Mouse (Mus musculus) granulocyte monocyte progenitor cell, adult 5-6 weeks (primary cell): ENCODE measurements around the gene Ankrd13b. TPM values are rescaled to one million over a fixed set of nuclear protein-coding genes. Genes with fewer than 3 reads are reported as not detected.

Experiments
- ATAC-seq: replicated peaks from 2 replicates; pipeline ENCODE4 v1.8.0; 2016; ENCODE audit warnings: mild to moderate bottlenecking, moderate TSS enrichment, inconsistent platforms; ENCODE audit not compliant: poor library complexity, severe bottlenecking
- total RNA-seq, 2 experiments: library from RNA; stranded (forward) in 1 of 2; stranded (reverse) in 1 of 2; fragments of 200-712, 200-1000 nt in 1 of 2; fragments of >200 nt in 1 of 2; fragmentation: Nextera tagmentation in 1 of 2; gene quantifications; 2 replicates each; pipeline ENCODE4 v1.2.3; 2014 to 2017

Gene Ankrd13b
- total RNA-seq, 2 experiments from 2014 or later, result 3.1 to 20.0 TPM

DNA sequence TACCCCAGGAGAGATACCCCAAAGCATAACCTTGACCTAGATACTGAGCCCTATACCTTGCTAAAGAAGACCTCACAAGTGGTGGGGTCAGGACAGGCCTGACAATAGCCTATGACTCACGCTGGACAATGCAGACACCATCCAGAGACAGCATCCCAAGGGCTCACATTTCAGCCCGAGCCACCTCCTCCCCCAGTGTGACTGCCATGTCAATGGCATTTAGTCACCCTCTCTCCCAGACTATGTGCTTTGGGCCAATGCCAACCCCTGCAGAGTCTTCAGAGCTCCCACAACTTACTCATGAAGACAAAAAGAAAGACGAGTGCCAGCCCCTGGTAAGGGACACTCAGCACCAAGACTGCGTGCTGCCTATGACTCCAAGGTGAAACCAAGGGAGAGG is 24.8 kb downstream of the Ankrd13b start:
- ATAC-seq, result no peak

DNA sequence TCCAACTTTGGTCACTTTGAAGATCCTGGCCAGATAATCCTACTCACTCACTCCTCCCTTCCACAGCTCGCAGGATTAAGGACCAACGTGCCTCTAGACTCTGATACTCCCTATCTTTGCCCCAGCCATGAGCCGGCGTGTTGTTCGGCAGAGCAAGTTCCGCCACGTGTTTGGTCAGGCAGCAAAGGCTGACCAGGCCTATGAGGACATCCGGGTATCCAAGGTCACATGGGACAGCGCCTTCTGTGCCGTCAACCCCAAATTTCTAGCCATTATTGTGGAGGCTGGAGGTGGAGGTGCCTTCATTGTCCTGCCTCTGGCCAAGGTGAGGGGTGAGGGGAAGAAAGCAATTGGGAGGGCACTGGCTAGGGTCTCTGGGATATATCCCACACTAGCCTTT is 25.7 kb downstream of the Ankrd13b start:
- ATAC-seq, result no peak

DNA sequence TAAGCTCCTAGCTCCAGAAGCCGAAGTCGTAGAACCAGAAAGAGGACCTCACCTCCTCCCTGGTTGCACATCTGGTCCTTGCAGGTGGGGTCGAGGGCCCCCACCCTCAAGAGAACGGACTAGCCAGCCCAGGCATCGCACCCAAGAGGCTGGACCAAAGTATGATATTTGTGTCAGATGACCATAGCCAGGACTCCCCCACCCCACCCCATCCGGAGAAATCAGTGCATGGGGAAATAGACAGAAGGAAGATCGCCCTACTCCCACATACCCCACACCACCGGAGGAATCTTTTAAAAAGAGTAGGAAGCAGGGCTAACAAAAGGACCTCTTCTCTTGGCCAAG is 26.4 kb downstream of the Ankrd13b start:
- ATAC-seq, result no peak

DNA sequence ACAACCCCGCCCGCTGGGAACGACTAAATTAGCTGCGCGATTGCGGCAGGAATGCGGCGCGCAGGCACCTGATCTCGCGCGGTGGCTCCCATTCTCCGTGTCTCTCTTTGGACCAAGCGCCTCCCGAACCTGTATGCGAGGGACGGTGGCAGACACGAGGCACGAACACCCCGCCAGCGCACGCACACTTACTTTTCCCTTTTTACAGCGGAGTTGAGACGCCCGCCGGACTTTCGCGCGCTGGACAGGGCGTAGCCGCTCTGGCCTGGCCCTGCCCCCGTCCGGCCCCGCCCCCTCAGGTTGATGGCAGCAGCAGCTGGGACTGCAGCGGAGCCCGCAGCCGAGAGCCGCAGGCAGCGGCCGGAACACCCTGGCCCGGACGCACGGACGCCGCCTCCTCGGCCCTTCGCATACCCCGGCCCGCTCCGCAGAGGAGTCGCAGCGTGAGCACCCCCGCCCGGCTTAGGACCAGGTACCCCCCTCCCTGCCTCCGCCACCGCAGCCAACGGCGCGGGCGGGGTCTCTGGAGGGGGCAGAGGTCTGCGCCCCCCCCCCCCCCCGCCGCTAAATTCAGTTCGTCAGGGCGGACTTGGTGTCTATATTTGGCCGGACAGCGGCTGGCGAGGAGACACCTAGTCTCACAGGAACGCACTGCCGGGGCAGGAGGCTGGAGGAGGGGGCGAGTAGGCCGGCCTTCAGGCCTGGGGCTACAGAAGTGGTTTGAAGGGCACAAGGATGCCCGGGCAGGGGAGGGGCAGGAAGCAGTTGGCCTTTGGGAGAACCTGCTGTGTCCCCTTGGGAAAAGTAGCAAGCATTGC is 27.0 kb downstream of the Ankrd13b start, which contains the start of gene Coro6:
Coro6 (plus strand) TSS at position 129 of the 818 bp plus-strand sequence.
- ATAC-seq, result peak; percentile 66

DNA sequence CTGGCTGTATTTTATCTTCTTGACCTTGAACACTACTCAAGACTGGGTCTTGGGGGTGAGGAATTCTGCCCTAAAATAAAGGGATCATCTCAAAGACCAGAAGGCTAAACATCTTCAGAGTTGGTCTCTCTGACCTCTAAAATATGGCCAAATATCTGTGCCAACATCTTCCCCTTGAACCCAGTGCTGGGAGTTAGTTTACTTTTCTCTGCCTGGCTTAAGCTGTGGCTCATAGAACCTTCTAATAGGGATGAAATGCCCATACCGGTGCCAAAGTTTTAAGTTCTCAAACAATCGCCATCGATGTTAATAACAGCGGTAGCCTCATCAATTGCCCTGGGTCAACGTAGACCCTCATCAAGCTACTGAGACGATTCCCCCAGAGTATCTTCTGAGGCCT is 27.6 kb downstream of the Ankrd13b start:
- ATAC-seq, result no peak

DNA sequence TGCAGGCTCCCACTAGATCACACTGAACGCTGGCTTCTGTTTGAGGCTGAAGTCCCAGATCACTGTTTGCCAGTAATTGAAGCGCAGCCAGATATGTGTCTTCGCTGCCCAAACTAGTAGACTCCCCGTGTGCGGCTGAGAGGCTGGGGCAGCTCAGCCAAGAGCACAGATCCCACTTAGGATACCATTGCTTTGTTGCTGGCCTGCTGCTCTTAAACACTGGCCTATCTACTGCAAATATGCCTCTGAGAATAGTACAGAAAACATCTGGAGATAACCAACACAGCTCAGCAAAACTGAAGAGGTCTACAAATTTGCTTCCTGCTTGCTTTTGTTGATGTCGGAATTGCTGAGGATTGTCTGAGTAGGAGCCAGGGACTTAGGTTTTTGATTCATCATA is 32.6 kb downstream of the Ankrd13b start:
- ATAC-seq, result no peak

DNA sequence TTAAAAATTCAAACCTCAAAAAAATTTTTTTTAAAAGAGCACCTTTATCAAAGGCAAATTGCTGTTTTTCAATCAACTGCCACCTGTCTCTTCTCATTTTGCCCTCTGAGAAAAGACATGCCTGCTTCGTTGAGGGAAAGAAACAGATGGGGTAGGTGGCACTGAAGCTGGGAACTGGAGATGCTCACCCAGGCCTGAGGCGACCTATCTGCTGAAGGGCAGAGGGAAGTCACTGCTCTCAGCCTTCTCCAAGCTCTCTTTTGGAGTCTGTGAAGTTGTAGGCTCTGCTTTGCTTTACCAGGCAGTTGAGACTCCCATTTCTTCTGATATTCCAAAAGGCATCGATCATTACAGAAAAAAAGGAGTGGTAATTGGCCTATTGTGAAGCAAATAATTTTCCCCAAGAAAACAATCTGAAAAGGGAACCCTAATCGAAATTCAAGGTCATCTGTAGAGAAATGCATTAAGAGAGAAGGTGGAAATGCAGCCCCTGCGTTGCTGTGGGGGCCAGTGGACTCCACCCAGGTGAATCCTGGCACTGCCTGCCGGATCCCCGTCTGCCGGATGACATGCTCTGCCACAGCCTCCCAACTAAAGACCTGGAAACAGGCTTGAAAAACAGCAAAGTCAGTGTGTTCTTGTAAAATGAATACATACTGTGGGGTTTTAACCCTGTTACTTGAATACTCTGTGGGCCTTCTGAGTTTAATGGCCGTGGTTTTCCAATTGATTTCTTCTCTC is 33.5 kb downstream of the Ankrd13b start:
- ATAC-seq, result no peak

DNA sequence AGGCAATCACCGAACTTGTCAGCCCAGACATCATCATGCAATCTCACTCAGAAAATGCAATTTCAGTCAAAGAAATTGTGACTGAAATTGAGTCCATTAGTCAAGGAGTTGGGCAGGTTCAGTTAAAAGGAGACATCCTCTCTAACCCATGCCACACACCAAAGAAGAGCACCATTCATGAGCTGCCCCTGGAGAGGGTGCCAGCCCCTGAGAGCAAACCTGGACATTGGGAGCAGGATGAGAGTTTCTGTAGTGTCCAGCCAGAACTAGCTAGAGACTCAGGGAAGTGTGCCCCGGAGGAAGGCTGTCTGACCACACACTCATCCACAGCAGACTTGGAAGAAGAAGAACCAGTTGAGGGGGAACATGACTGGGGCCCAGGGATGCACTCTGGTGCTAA is 36.1 kb downstream of the Ankrd13b start:
- no peak for ATAC-seq

DNA sequence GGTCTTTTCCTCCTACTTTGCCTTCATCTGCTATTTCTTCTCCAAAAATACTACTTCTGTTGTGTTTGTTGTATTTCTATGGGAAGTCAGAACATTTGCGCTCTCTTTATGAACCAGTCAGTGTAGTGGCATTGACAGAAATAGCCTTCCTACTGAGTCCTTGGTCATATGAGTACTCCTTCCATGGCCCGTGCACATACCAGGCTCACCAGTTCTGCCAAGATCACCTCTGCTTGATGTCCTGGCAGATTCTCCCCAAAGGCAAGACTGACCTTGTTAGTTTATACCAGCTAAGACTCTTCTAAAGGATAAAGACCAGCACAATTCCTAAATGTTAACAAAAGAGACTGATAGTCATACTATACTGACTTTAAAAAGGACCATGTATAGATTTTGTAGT is 37.8 kb downstream of the Ankrd13b start:
- no peak for ATAC-seq

DNA sequence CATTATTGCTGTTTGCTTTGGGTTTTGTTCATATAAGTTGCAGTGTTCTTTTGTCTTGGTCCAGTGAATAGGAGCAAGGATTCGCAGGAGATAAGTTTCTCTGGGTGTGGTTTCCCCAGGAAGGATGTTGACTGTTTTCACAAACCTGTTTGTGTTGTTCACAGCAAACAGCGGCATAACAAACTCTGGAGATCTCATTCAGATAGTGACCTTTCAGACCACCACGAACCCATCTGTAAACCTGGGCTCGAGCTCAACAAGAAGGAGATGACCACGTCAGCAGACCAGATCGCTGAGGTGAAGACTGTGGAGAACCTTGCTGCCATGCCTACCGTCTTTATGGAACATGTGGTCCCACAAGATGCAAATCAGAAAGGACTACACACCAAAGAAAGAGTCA is 40.3 kb downstream of the Ankrd13b start:
- no peak for ATAC-seq

DNA sequence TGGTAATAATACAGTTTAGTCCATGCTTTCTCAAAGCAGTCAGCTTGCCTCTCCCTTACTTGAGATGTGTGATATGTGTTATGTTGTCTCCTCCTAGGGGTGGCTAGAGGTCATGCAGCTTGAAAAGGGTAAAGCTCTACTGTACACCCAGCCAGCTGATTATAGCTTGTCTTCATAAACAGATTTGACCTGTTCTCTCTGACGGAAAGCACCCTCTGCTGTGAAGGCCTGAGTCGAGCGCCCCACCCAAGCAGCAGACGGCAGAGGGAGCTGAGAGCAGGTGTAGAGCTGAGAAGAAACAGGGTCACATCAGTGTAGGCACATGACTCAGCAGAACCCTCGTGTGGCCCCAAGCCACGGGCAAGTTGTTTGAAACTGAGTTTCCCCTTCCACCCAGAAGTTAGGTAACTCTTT is 42.8 kb downstream of the Ankrd13b start:
- peak; percentile 30 for ATAC-seq

DNA sequence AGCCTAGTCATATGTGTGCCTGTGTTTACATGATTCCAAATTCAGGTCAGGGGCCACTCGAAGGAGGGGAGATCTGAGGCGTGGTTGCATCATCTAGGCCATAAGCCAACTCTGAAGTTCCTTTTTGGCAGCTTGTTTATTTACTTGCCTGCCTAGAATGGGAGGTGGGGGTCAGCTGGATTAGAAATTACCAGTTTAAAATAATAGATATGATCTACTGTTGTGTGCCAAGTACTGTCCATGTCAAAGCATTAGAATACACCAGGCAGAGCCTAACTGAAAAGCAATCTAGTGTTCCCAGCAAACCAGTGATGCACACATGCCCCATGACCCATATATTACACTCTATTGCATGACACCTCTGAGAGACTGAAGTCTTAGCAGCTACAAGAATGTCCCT is 44.5 kb downstream of the Ankrd13b start:
- ATAC-seq, result no peak

DNA sequence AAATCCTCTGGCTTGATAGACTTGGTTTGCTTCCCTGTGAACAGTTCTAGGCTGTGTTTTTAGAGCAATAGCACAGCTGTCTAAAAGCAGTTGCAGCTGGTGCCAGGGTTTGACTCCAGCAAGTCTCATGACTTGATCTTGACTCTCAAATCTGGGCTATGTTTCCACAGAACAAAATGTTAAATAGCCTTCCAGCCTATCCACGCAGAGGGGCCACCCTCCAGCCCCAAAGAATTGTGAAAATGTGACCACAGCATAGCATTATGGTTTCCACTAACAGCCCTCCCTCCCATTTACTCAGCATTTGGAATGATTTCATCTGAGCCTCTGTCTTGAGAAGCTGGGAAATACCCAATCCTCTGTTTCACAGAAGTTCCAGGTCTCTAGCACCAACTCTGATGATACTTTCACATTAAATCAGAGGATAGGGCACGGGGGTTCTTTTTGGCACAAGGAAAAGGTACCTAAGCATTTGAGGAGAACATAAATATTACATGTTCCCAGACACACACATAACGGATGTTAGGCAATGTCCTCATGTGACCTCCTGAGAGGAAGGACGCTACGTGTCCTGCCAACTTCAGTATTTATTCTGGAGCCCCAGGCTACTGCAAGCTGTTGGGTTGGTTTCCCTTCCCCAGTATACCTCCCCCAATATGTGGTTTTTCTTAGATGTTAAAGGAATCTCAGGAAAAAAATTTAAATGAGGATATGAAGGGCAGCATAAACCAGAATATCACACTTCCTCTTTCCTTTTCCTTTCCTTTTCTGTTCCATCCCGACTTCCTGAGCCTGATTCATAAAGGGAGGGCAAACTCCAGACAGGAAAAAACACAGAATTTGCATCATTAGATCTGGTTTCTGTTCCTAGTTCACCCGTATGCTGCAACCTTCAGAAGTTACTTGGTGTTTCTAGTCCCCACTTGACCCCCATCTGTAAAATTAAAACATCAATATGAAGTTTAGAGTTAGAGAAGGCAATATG is 47.0 kb downstream of the Ankrd13b start:
- ATAC-seq, result peak; percentile 74

DNA sequence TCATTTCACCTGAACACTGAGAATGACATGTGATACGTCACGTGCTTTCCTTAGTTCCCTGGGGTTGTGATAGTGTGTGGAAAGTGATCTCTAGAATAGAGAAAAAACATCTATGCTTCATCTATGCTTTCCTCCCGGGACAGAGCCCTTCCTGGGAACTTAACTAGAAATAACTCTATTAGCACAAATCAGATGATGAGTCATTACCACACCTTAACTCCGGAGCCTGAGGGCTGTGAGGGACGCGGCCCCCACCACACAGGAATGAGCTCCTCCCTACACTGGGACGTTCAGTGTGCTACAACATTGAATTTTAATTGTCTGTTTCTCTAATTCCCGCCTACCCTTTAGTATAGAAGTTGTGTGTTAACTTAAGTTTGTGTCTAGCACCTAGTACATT is 48.5 kb downstream of the Ankrd13b start:
- ATAC-seq, result no peak

DNA sequence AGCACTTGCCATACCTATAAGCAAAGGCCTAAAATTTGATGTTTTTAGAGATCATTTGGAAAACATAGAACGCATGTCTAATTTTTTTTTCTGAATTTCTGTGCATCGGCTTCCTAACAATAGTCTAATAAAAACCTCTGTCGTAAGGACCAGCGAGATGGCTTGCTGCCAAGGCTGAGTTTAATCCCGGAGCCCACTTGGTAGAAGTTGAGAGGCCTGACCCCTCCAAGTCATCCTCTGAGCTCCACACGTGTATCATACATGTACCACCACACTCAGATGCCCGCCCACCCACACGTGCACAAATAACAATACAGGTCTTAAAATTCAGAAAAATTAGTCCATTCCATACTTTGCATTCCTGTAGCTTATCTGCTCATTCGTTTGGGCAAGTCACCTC is 49.4 kb downstream of the Ankrd13b start:
- ATAC-seq, result no peak

DNA sequence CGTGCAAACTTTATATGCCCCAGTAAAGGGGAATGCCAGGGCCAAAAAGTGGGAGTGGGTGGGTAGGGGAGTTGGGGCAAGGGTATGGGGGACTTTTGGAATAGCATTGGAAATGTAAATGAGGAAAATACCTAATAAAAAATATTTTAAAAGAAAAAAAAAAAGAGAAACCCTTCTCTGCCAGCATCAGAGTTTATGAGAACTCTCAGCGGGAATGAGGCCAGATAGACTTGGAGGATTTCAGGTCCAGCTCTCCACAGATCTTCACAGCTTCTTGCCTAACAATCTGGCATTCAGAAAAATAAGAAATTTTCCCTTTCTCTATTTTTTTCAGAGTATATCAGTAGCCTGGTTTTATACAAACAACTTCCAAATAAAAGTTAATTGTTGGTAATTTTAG is 52.5 kb downstream of the Ankrd13b start:
- no peak for ATAC-seq

DNA sequence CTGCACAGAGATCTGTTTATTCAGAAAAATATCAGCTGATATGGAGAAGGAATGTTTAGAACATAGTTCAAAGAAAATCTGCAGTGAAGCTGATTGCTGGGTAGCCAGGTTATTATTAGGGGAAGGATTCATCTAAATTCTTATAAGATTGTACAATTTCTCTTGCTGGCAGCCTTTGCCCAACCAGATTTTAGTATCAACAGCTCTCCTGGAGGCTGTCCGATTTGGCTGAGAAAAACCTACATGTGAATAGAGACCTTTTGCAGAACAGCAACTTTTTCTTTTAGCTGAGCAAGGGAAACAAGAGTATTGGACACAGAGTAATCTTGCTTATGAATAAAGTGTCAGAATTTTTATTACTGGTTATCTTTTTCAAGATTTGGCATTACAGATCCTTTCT is 61.0 kb downstream of the Ankrd13b start:
- no peak for ATAC-seq

DNA sequence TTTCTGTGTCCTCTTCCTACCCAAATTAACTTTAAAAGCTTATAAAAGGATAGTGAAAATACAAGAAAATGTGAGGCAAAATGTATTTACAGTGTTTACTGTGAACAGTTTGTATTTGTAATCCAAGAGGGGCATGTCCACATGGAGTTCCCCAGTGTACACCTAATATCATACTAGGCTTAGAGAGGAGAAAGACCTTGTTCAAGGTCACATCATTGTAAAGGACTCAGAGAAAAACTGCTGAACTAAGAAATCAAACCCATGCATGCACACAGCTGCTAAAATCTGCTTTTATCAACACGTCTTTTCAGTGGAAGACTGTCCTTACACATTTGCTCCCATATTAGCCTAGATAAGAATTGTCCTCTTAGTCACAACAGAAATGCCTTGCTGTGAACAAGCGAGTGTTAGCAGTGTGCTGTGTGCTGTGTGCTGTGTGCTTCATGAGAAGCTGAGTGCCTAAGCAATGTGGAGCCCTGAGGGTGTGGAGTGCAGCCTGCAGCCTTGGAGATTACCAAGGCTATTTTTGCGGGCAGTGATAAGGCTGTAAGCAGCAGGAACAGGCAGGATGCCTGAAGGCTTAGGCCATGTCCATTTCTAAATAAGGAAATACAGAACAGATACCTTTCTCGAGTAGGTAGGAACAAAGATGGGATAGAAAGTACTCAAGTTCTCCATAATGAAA is 66.2 kb downstream of the Ankrd13b start:
- ATAC-seq, result no peak
